Mouse (Mus musculus) embryonic fibroblast, embryonic 13.5 days (primary cell): Measurements from ENCODE around the gene Commd8.

ENCODE experiments used
- CTCF ChIP-seq: IDR thresholded peaks from 2 replicates; pipeline ENCODE4 v1.5.1; 2011; ENCODE audit warnings: mild to moderate bottlenecking, control low read depth, low read length, moderate library complexity, borderline replicate concordance; ENCODE audit not compliant: insufficient read depth
- POLR2A ChIP-seq: IDR thresholded peaks from 2 replicates; pipeline ENCODE4 v1.6.1; 2011; ENCODE audit warnings: low read depth, mild to moderate bottlenecking, control low read depth, low read length, moderate library complexity

GRCm38 (mm10) chr5:72208515-72208914, 40.5 kb upstream of the Commd8 start:
- TF ChIP-seq CTCF (no peak), POLR2A (no peak)
